Mouse (Mus musculus) C2C12 (cell line): ENCODE measurements around the gene Slx1b. TPM values are rescaled to one million over a fixed set of nuclear protein-coding genes. Genes with fewer than 3 reads are reported as not detected.
A peak's percentile ranks its signal among the peaks of the same experiment; 100 is the strongest.

Experiments
- H3K27me3 ChIP-seq: one replicate; pipeline ENCODE4 v1.6.1; 2011; ENCODE audit not compliant: control insufficient read depth, insufficient read depth, insufficient read length
- H3K36me3 ChIP-seq: one replicate; pipeline ENCODE4 v1.6.1; 2011; ENCODE audit not compliant: control insufficient read depth, insufficient read depth
- H3K4me3 ChIP-seq: one replicate; pipeline ENCODE4 v1.5.1; 2011; ENCODE audit warnings: mild to moderate bottlenecking, control low read depth; ENCODE audit not compliant: poor library complexity, insufficient read depth, severe bottlenecking
- H3K79me2 ChIP-seq: one replicate; pipeline ENCODE4 v1.6.1; 2011; ENCODE audit not compliant: control insufficient read depth, insufficient read depth
- H3K79me3 ChIP-seq: one replicate; pipeline ENCODE4 v1.6.1; 2011; ENCODE audit warnings: low read depth, control low read depth
- H3ac ChIP-seq: one replicate; pipeline ENCODE3; 2011; ENCODE audit warnings: low read depth; ENCODE audit not compliant: control insufficient read depth, insufficient read length
- CEBPB ChIP-seq: IDR thresholded peaks from one replicate; pipeline ENCODE4 v1.6.1; 2011; ENCODE audit warnings: low read depth, mild to moderate bottlenecking, control low read depth, moderate library complexity
- CTCF ChIP-seq: IDR thresholded peaks from one replicate; pipeline ENCODE4 v1.5.1; 2011; ENCODE audit not compliant: control insufficient read depth, insufficient read depth, insufficient read length
- FOSL1 ChIP-seq: IDR thresholded peaks from one replicate; pipeline ENCODE4 v1.8.0; 2011; ENCODE audit warnings: mild to moderate bottlenecking, low read length; ENCODE audit not compliant: poor library complexity, insufficient read depth, severe bottlenecking
- MAX ChIP-seq: IDR thresholded peaks from one replicate; pipeline ENCODE4 v1.6.1; 2011; ENCODE audit warnings: mild to moderate bottlenecking, control low read depth
- MYOD1 ChIP-seq: IDR thresholded peaks from one replicate; pipeline ENCODE4 v1.6.1; 2011; ENCODE audit warnings: low read depth; ENCODE audit not compliant: control insufficient read depth, insufficient read length
- MYOG ChIP-seq: IDR thresholded peaks from one replicate; pipeline ENCODE4 v1.6.1; 2011; ENCODE audit not compliant: control insufficient read depth, insufficient read length; ENCODE audit errors: extremely low read depth
- USF1 ChIP-seq: IDR thresholded peaks from one replicate; pipeline ENCODE4 v1.6.1; 2011; ENCODE audit warnings: low read depth, mild to moderate bottlenecking, control low read depth, moderate library complexity
- polyA plus RNA-seq: library from polyadenylated mRNA; unstranded; fragments of >200 nt; fragmentation: generic; extraction: Trizol; gene quantifications from one replicate; pipeline ENCODE4 v1.2.1, GENCODE M21; 2012; ENCODE audit warnings: missing spikeins

Slx1b gene
- polyA plus RNA-seq, 1 experiment: 5.4 TPM

GRCm38 (mm10) chr7:126695210-126695611 is 373 bp downstream of the Slx1b start, which contains the start of gene Bola2:
Gene Bola2, plus strand, starts transcription at chr7:126695401.
- H3ac ChIP-seq: peak within 1 kb of the TSS; percentile 97
- peak within 1 kb of the TSS; percentile 75 for H3K4me3 ChIP-seq
- TF ChIP-seq MAX (no peak), CEBPB (no peak), FOSL1 (no peak), MYOG (no peak), CTCF (no peak), MYOD1 (no peak), USF1 (no peak)

GRCm38 (mm10) chr7:126694441-126695051 is 1.0 kb downstream of the Slx1b start:
- H3K79me3 ChIP-seq: peaks cover 11% of the 10 kb centered on the region
- H3K36me3 ChIP-seq: peaks cover 6% of the 10 kb centered on the region
- no peaks in the 10 kb centered on the region for H3K27me3 ChIP-seq
- H3K4me3 ChIP-seq: peak overlapping the region; percentile 75
- H3K79me2 ChIP-seq: peaks cover 24% of the 10 kb centered on the region
- H3ac ChIP-seq: no peak overlapping the region
- TF ChIP-seq MYOD1: no peak
- TF ChIP-seq USF1: peak; percentile 19
- TF ChIP-seq MAX: peak; percentile 38

More at GRCm38 (mm10) chr7:126695210-126695611, 373 bp downstream of the Slx1b start, which contains the start of gene Bola2:
- Histone ChIP-seq H3K36me3 (peaks cover 6% of the 10 kb centered on the region), H3K79me2 (peaks cover 24% of the 10 kb centered on the region), H3K79me3 (peaks cover 11% of the 10 kb centered on the region), H3K27me3 (no peaks in the 10 kb centered on the region)

DNA sequence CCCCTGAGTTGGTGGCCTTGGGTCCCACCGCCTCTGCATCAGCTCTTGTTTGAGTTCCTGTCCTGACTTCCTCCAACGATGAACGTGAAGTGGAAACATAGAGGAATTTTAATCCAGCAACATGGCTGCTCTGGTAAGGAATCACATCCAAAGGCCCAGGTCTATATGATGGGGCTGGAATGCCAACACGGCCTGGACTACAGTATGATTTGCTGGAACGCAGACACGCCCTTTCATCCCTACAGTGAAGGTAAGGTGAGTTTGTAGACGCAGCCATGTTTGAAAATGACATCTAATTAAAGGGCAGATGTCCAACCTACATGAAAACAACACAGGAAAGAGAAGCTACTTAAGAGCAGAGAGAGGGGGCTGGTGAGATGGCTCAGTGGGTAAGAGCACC is 1.8 kb downstream of the Slx1b start:
- Histone ChIP-seq H3K4me3 (no peak overlapping the region), H3K27me3 (no peaks in the 10 kb centered on the region), H3K79me2 (peaks cover 24% of the 10 kb centered on the region), H3ac (no peak overlapping the region), H3K79me3 (peaks cover 11% of the 10 kb centered on the region), H3K36me3 (peaks cover 3% of the 10 kb centered on the region)
- TF ChIP-seq FOSL1 (no peak), CEBPB (no peak), MYOG (no peak)

- Histone ChIP-seq H3K79me2 (peaks cover 24% of the 10 kb centered on the region), H3K79me3 (peaks cover 11% of the 10 kb centered on the region), H3K4me3 (no peak overlapping the region), H3K36me3 (peaks cover 3% of the 10 kb centered on the region), H3K27me3 (no peaks in the 10 kb centered on the region), H3ac (no peak overlapping the region)
- TF ChIP-seq CTCF: peak; percentile 69
- TF ChIP-seq MYOG: no peak
These were observed 2.3 kb downstream of the Slx1b start for GRCm38 (mm10) chr7:126693256-126693655.

DNA sequence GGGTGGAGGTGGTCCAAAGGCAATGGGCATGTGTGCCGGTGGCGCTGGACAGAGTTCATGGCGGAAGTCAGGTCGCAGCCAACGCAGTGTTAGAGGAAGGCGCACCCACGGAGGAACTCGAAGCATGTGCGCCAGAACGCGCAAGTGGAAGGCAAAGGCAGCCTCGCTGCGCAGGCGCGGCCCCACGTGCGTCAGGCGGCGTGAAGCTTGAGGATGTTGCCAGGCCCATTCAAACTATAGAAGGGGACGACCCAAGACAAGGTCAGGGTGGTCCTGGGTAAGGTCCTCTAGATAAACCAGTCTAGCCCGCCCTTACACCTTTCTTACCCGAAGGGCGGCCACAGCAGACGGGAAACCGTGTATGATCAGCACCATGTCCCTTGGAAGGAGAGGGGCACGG is 3.2 kb downstream of the Slx1b start:
- no peak for TF ChIP-seq MYOG
- TF ChIP-seq USF1: no peak
- no peak for TF ChIP-seq CTCF
- no peak for TF ChIP-seq MAX
- no peak for TF ChIP-seq MYOD1
- TF ChIP-seq FOSL1: no peak
- no peak for TF ChIP-seq CEBPB
- H3K27me3 ChIP-seq: no peaks in the 10 kb centered on the region
- H3K4me3 ChIP-seq: no peak overlapping the region
- peaks cover 16% of the 10 kb centered on the region for H3K79me2 ChIP-seq
- H3K36me3 ChIP-seq: peaks cover 3% of the 10 kb centered on the region
- no peak overlapping the region for H3ac ChIP-seq
- peaks cover 11% of the 10 kb centered on the region for H3K79me3 ChIP-seq

GRCm38 (mm10) chr7:126691676-126692075 is 3.9 kb downstream of the Slx1b start:
- H3ac ChIP-seq: no peak overlapping the region
- peaks cover 9% of the 10 kb centered on the region for H3K79me2 ChIP-seq
- H3K79me3 ChIP-seq: peaks cover 5% of the 10 kb centered on the region
- H3K4me3 ChIP-seq: no peak overlapping the region
- H3K36me3 ChIP-seq: no peaks in the 10 kb centered on the region
- TF ChIP-seq CTCF (no peak), MYOG (no peak), CEBPB (no peak), USF1 (no peak), MAX (no peak), FOSL1 (no peak), MYOD1 (no peak)
- no peaks in the 10 kb centered on the region for H3K27me3 ChIP-seq
